Mouse (Mus musculus) CH12.LX (cell line): Measurements from ENCODE around the gene Pax5. TPM values are rescaled to one million over a fixed set of nuclear protein-coding genes. Genes with fewer than 3 reads are reported as not detected.

ENCODE experiments used
- DNase-seq: peaks from one replicate; pipeline ENCODE4 v3.0.0-alpha.2; 2013; ENCODE audit errors: extremely low read depth
- H3K27ac ChIP-seq: 2 replicates; pipeline ENCODE4 v1.5.1; 2012; ENCODE audit warnings: low read depth, mild to moderate bottlenecking, control low read depth, moderate library complexity; ENCODE audit not compliant: insufficient read depth
- H3K27me3 ChIP-seq: replicated peaks from 2 replicates; pipeline ENCODE3; 2012; ENCODE audit warnings: inconsistent platforms
- H3K36me3 ChIP-seq, 2 experiments: replicated peaks in 1 of 2; 2 replicates each; pipeline versions ENCODE3 to v1.6.1; 2012; ENCODE audit warnings: inconsistent platforms in 1 of 2, low read length in 1 of 2, mild to moderate bottlenecking in 1 of 2, mixed read lengths in 1 of 2, moderate library complexity in 1 of 2; ENCODE audit not compliant: control insufficient read depth in 1 of 2, insufficient read depth in 1 of 2
- H3K4me1 ChIP-seq, 2 experiments: 2 replicates each; pipeline ENCODE4 v1.6.1; 2012; ENCODE audit warnings: inconsistent platforms in 1 of 2, moderate library complexity in 1 of 2; ENCODE audit not compliant: insufficient read depth in 2 of 2, control insufficient read depth in 1 of 2
- H3K4me2 ChIP-seq: 2 replicates; pipeline ENCODE4 v1.6.1; 2012; ENCODE audit warnings: low read depth, mild to moderate bottlenecking, control low read depth; ENCODE audit not compliant: poor library complexity, insufficient read depth, severe bottlenecking
- H3K4me3 ChIP-seq, 3 experiments: fragments of 150-350 bp in 1 of 3; sonication (generic) in 1 of 3; replicated peaks in 1 of 3; 2 replicates each; pipeline versions ENCODE3 to v1.5.1; 2011 to 2012; ENCODE audit warnings: low read depth in 2 of 3, low read length in 2 of 3, mild to moderate bottlenecking in 2 of 3, moderate library complexity in 2 of 3, control low read depth in 1 of 3, improper control_type of control experiment in 1 of 3, inconsistent platforms in 1 of 3, mixed read lengths in 1 of 3; ENCODE audit not compliant: poor library complexity in 1 of 3
- H3K79me2 ChIP-seq: replicated peaks from 2 replicates; pipeline ENCODE4 v1.6.1; 2012; ENCODE audit warnings: mild to moderate bottlenecking, moderate library complexity; ENCODE audit not compliant: control insufficient read depth, poor library complexity, insufficient read depth, severe bottlenecking; ENCODE audit errors: extremely low read depth
- H3K9ac ChIP-seq: 2 replicates; pipeline ENCODE4 v1.6.1; 2012; ENCODE audit warnings: low read depth, mild to moderate bottlenecking, control low read depth, moderate library complexity; ENCODE audit not compliant: insufficient read depth
- H3K9me3 ChIP-seq: replicated peaks from 2 replicates; pipeline ENCODE3; 2012; ENCODE audit warnings: low read length, inconsistent platforms, mixed read lengths
- CTCF ChIP-seq, 2 experiments: IDR thresholded peaks in 1 of 2; conservative IDR thresholded peaks in 1 of 2; 2 replicates each; pipeline ENCODE4 v1.5.1; 2011 to 2012; ENCODE audit warnings: low read depth in 2 of 2, low read length in 2 of 2, improper control_type of control experiment in 1 of 2, inconsistent platforms in 1 of 2, mild to moderate bottlenecking in 1 of 2, moderate library complexity in 1 of 2
- E2F4 ChIP-seq: IDR thresholded peaks from 2 replicates; pipeline ENCODE4 v1.6.1; 2011; ENCODE audit warnings: low read depth, low read length, improper control_type of control experiment; ENCODE audit not compliant: insufficient replicate concordance
- ELF1 ChIP-seq: IDR thresholded peaks from 2 replicates; pipeline ENCODE4 v1.6.1; 2014; ENCODE audit warnings: low read depth, mild to moderate bottlenecking, inconsistent platforms, low read length, improper control_type of control experiment
- EP300 ChIP-seq: IDR thresholded peaks from 2 replicates; pipeline ENCODE4 v1.6.1; 2011; ENCODE audit warnings: low read length, improper control_type of control experiment
- ETS1 ChIP-seq: conservative IDR thresholded peaks from 2 replicates; pipeline ENCODE4 v1.6.1; 2012; ENCODE audit warnings: low read depth, mild to moderate bottlenecking, inconsistent platforms, low read length, improper control_type of control experiment, moderate library complexity
- HCFC1 ChIP-seq: IDR thresholded peaks from 2 replicates; pipeline ENCODE4 v1.6.1; 2012; ENCODE audit warnings: low read depth, mild to moderate bottlenecking, inconsistent platforms, low read length, improper control_type of control experiment
- IRF4 ChIP-seq: IDR thresholded peaks from 2 replicates; pipeline ENCODE4 v1.6.1; 2014; ENCODE audit warnings: low read depth, mild to moderate bottlenecking, inconsistent platforms, low read length, improper control_type of control experiment
- JUND ChIP-seq: conservative IDR thresholded peaks from 2 replicates; pipeline ENCODE4 v1.6.1; 2011; ENCODE audit warnings: low read depth, low read length, improper control_type of control experiment
- KAT2A ChIP-seq: IDR thresholded peaks from 2 replicates; pipeline ENCODE4 v1.6.1; 2012; ENCODE audit warnings: low read length, improper control_type of control experiment, inconsistent platforms; ENCODE audit not compliant: insufficient replicate concordance
- MAZ ChIP-seq: IDR thresholded peaks from 2 replicates; pipeline ENCODE4 v1.6.1; 2012; ENCODE audit warnings: low read depth, mild to moderate bottlenecking, inconsistent platforms, low read length, improper control_type of control experiment, moderate library complexity
- MEF2A ChIP-seq: IDR thresholded peaks from 2 replicates; pipeline ENCODE4 v1.6.1; 2014; ENCODE audit warnings: low read depth, mild to moderate bottlenecking, inconsistent platforms, low read length, improper control_type of control experiment, borderline replicate concordance
- NELFE ChIP-seq: IDR thresholded peaks from 2 replicates; pipeline ENCODE4 v1.6.1; 2011; ENCODE audit warnings: low read depth, low read length, improper control_type of control experiment
- PAX5 ChIP-seq: IDR thresholded peaks from 2 replicates; pipeline ENCODE4 v1.6.1; 2012; ENCODE audit warnings: low read length, inconsistent platforms, mixed read lengths
- RAD21 ChIP-seq: IDR thresholded peaks from 2 replicates; pipeline ENCODE4 v1.6.1; 2011; ENCODE audit warnings: low read depth, mild to moderate bottlenecking, low read length, improper control_type of control experiment, moderate library complexity
- SMC3 ChIP-seq: IDR thresholded peaks from 2 replicates; pipeline ENCODE4 v1.6.1; 2011; ENCODE audit warnings: low read depth, low read length, improper control_type of control experiment
- TCF12 ChIP-seq: IDR thresholded peaks from 2 replicates; pipeline ENCODE4 v1.6.1; 2014; ENCODE audit warnings: low read depth, mild to moderate bottlenecking, inconsistent platforms, low read length, improper control_type of control experiment
- ZC3H11A ChIP-seq: IDR thresholded peaks from 2 replicates; pipeline ENCODE4 v1.6.1; 2012; ENCODE audit warnings: low read depth, mild to moderate bottlenecking, inconsistent platforms, low read length, improper control_type of control experiment
- ZMIZ1 ChIP-seq: IDR thresholded peaks from 2 replicates; pipeline ENCODE4 v1.6.1; 2012; ENCODE audit warnings: low read depth, mild to moderate bottlenecking, inconsistent platforms, low read length, improper control_type of control experiment
- dilution Hi-C: fragments of 300-500 bp; cut with MboI; formaldehyde crosslinking; loops from 2 replicates; pipeline ENCODE4 v1.14.3; 2020; ENCODE audit warnings: low sequenced_read_pairs; ENCODE audit not compliant: extremely low pct_unique_long_range_greater_than_20kb, extremely low pct_ligation_motif_present
- in situ Hi-C: fragments of 300-500 bp; cut with MboI; formaldehyde crosslinking; loops from 3 replicates; pipeline ENCODE4 v1.14.3; 2019; ENCODE audit warnings: low sequenced_read_pairs, low pct_ligation_motif_present, low pct_unique_long_range_greater_than_20kb, mixed read lengths
- polyA plus RNA-seq: library from polyadenylated mRNA; unstranded; fragments of >175 nt; gene quantifications from 2 replicates; pipeline ENCODE4 v1.2.1, GENCODE M21; 2012; ENCODE audit warnings: low read depth; ENCODE audit not compliant: insufficient read length
- total RNA-seq, 2 experiments: library from RNA; depleted of rRNA; stranded (reverse); fragments of 300-350 nt in 1 of 2; fragments of >200 nt in 1 of 2; gene quantifications; 2 replicates each; pipeline ENCODE4 v1.2.3; 2012 to 2014

The Pax5 gene
- total and polyA plus RNA-seq, 3 experiments = 13.5 to 57.4 (median 21.8) TPM

GRCm38 (mm10) chr4:44479755-44480154, 230.5 kb downstream of the Pax5 start:
- Histone ChIP-seq H3K79me2 (no peaks in the 10 kb centered on the region), H3K4me2 (no peak overlapping the region), H3K36me3 (no peaks in the 10 kb centered on the region), H3K9ac (no peak overlapping the region), H3K4me3 (no peak overlapping the region), H3K27me3 (no peaks in the 10 kb centered on the region), H3K9me3 (peaks cover 7% of the 10 kb centered on the region), H3K27ac (no peak overlapping the region), H3K4me1 (no peaks in the 10 kb centered on the region)
- TF ChIP-seq SMC3 (peak; percentile 45), ETS1 (no peak), ZC3H11A (no peak), RAD21 (peak; percentile 63), IRF4 (no peak), HCFC1 (no peak), ELF1 (no peak), E2F4 (no peak), MAZ (no peak), PAX5 (no peak), KAT2A (no peak), CTCF (conservative IDR thresholded peaks at IDR 0.05 in 1 of 2, IDR thresholded peaks at IDR 0.05 in 1 of 2; ENCODE audit: low read depth in 2 of 2, low read length in 2 of 2) (peak; percentile 56 to 66), MEF2A (no peak), ZMIZ1 (no peak), TCF12 (no peak), JUND (no peak), EP300 (no peak), NELFE (no peak)
- DNase-seq = peak; percentile 10
- in situ Hi-C loops = no loop called here
- dilution Hi-C loops = no loop called here

Other genes starting within 250 kb of the Pax5 start
- 24.2 and 25.2 TPM in 2 replicates for gene Zcchc7, start 45.4 kb upstream of the Pax5 start, total RNA-seq (2012; rRNA removed)
- 21.0 and 30.2 TPM in 2 replicates for gene Zcchc7, start 45.4 kb upstream of the Pax5 start, total RNA-seq (2014; rRNA removed)
- 27.6 and 29.8 TPM in 2 replicates for gene Zcchc7, start 45.4 kb upstream of the Pax5 start, polyA plus RNA-seq